Mouse (Mus musculus) heart, adult 2 months (tissue): ENCODE results near the gene Hes7. TPM values are rescaled to one million over a fixed set of nuclear protein-coding genes. Genes with fewer than 3 reads are reported as not detected.

Source experiments
- DNase-seq, 2 experiments: peaks; one replicate each; pipeline ENCODE4 v3.0.0; 2021
- H3K27ac ChIP-seq: fragments of 200-600 bp; 2 replicates; pipeline ENCODE4 v1.8.1; 2022
- H3K27me3 ChIP-seq: fragments of 200-500 bp; 2 replicates; pipeline ENCODE4 v1.6.1; 2012; ENCODE audit warnings: mild to moderate bottlenecking, low read length, inconsistent platforms, mixed read lengths; ENCODE audit not compliant: control insufficient read depth, insufficient read depth
- H3K36me3 ChIP-seq: fragments of 200-500 bp; 2 replicates; pipeline ENCODE4 v1.6.1; 2012; ENCODE audit warnings: low read length, inconsistent platforms; ENCODE audit not compliant: control insufficient read depth, insufficient read depth
- H3K4me1 ChIP-seq: fragments of 200-500 bp; 2 replicates; pipeline ENCODE4 v1.6.1; 2011; ENCODE audit warnings: low read length; ENCODE audit not compliant: control insufficient read depth, insufficient read depth
- H3K4me3 ChIP-seq: fragments of 200-600 bp; 2 replicates; pipeline ENCODE4 v1.8.1; 2022
- H3K79me2 ChIP-seq: fragments of 200-500 bp; replicated peaks from 2 replicates; pipeline ENCODE4 v1.6.1; 2012; ENCODE audit warnings: mild to moderate bottlenecking, inconsistent platforms, low read length, moderate library complexity, mixed read lengths; ENCODE audit not compliant: control insufficient read depth, insufficient read depth
- H3K9ac ChIP-seq: fragments of 200-500 bp; 2 replicates; pipeline ENCODE4 v1.6.1; 2012; ENCODE audit warnings: low read depth, mild to moderate bottlenecking, control low read depth, inconsistent platforms, low read length, mixed read lengths
- CTCF ChIP-seq: fragments of 200-600 bp; IDR thresholded peaks from 2 replicates; pipeline ENCODE4 v1.8.1; 2022; ENCODE audit warnings: antibody characterized with exemption, mild to moderate bottlenecking, moderate library complexity
- EP300 ChIP-seq: fragments of 200-500 bp; IDR thresholded peaks from 2 replicates; pipeline ENCODE4 v1.6.1; 2011; ENCODE audit warnings: low read depth, low read length, control low read depth; ENCODE audit not compliant: insufficient read depth
- POLR2A ChIP-seq: fragments of 200-500 bp; IDR thresholded peaks from 2 replicates; pipeline ENCODE4 v1.6.1; 2011; ENCODE audit warnings: mild to moderate bottlenecking, low read depth, low read length, control low read depth; ENCODE audit not compliant: insufficient read depth
- WGBS: fragments of 180-500 bp; shearing (Covaris S2); methylation state at CpG from one replicate; pipeline ENCODE4 v1.1.7; 2018; 5-methylcytosine and 5-hydroxymethylcytosine counted together
- intact Hi-C: fragments of 180-260 bp; cut with DNase I; formaldehyde crosslinking; loops from one replicate; pipeline ENCODE4 v1.15.1; 2025
- polyA plus RNA-seq: library from polyadenylated mRNA; depleted of rRNA; stranded (reverse); fragments of >200 nt; gene quantifications from 2 replicates; pipeline ENCODE4 v1.2.3, GENCODE M21; 2012
- total RNA-seq, 2 experiments: library from RNA; stranded (reverse); gene quantifications; 2 replicates each; pipeline ENCODE4 v1.2.3; 2021

Hes7 gene
- total and polyA plus RNA-seq, 3 experiments: 0.10 to 0.11 TPM; not detected in 1

- TF ChIP-seq EP300 (no peak), CTCF (no peak), POLR2A (no peak)
- peak in 1 of 2 experiments; percentile 35 for DNase-seq
- H3K79me2 ChIP-seq: no peaks in the 10 kb centered on the region
- no peaks in the 10 kb centered on the region; the same call in 1 of the 2 replicates for H3K36me3 ChIP-seq
- intact Hi-C loops: loop anchor here (10.0 kb wide), 1 partner anchor 296 kb away; no protein-coding TSS in a partner anchor
- no peak overlapping the region for H3K4me3 ChIP-seq
- no peak overlapping the region for H3K27ac ChIP-seq
- 80% methylated on average over 13 of the region's 13 CpGs for WGBS
- no peaks in the 10 kb centered on the region for H3K27me3 ChIP-seq
- no peak overlapping the region for H3K9ac ChIP-seq
- H3K4me1 ChIP-seq: no peaks in the 10 kb centered on the region; the same call in 1 of the 2 replicates
Observed at GRCm38 (mm10) chr11:69109032-69109900, 10.9 kb upstream of the Hes7 start.

- Histone ChIP-seq H3K4me1 (no peaks in the 10 kb centered on the region; the same call in 1 of the 2 replicates), H3K36me3 (no peaks in the 10 kb centered on the region; the same call in 1 of the 2 replicates), H3K27ac (peak overlapping the region; percentile 57), H3K4me3 (peak overlapping the region; percentile 51), H3K9ac (peak overlapping the region; percentile 59), H3K79me2 (no peaks in the 10 kb centered on the region), H3K27me3 (no peaks in the 10 kb centered on the region)
- intact Hi-C loops: loop anchor here (1.0 kb wide), 1 partner anchor 10 kb away; no protein-coding TSS in a partner anchor
- DNase-seq: peak; percentile 90 to 96
- peak; percentile 94 for TF ChIP-seq EP300
- TF ChIP-seq CTCF: no peak
- peak; percentile 68 for TF ChIP-seq POLR2A
- WGBS: 3% methylated on average over 30 of the region's 30 CpGs
Observed at GRCm38 (mm10) chr11:69110319-69111046, 9.7 kb upstream of the Hes7 start.

GRCm38 (mm10) chr11:69111051-69111810 lies 9.0 kb upstream of the Hes7 start:
- TF ChIP-seq CTCF (no peak), POLR2A (no peak), EP300 (no peak)
- H3K4me1 ChIP-seq: no peaks in the 10 kb centered on the region; the same call in 1 of the 2 replicates
- peak overlapping the region; percentile 51 for H3K4me3 ChIP-seq
- peak overlapping the region; percentile 36 for H3K27ac ChIP-seq
- 14% methylated on average over 21 of the region's 21 CpGs for WGBS
- no peaks in the 10 kb centered on the region for H3K79me2 ChIP-seq
- no peak for DNase-seq
- no peaks in the 10 kb centered on the region; the same call in 1 of the 2 replicates for H3K36me3 ChIP-seq
- intact Hi-C loops: no loop called here
- no peaks in the 10 kb centered on the region for H3K27me3 ChIP-seq
- H3K9ac ChIP-seq: peak overlapping the region; percentile 59

DNA sequence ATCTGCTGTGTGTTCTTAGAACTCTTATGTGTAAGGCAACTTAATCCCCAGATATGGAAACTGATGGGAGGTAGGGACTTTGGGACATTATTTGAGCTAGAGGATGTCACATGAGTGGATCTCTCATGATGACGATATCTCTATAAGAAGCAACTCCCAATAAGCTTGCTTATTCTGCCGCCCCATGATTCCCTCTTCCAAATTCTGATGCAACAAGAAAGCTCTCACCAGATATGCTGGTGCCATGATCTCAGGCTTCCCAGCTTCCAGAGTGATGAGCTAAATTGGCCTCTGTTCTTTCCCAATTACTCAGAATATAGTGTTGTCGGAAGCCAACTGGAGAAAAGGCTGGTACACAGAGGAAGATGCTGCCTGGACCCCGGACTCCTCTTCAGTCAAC lies 8.3 kb upstream of the Hes7 start:
- Histone ChIP-seq H3K79me2 (no peaks in the 10 kb centered on the region), H3K27me3 (no peaks in the 10 kb centered on the region), H3K27ac (no peak overlapping the region; the same call in 1 of the 2 replicates), H3K4me1 (no peaks in the 10 kb centered on the region; the same call in 1 of the 2 replicates), H3K4me3 (no peak overlapping the region), H3K36me3 (no peaks in the 10 kb centered on the region; the same call in 1 of the 2 replicates), H3K9ac (no peak overlapping the region)
- DNase-seq: no peak
- no peak for TF ChIP-seq EP300
- TF ChIP-seq POLR2A: no peak
- TF ChIP-seq CTCF: no peak
- 49% methylated on average over 4 of the region's 4 CpGs for WGBS
- intact Hi-C loops: no loop called here

DNA sequence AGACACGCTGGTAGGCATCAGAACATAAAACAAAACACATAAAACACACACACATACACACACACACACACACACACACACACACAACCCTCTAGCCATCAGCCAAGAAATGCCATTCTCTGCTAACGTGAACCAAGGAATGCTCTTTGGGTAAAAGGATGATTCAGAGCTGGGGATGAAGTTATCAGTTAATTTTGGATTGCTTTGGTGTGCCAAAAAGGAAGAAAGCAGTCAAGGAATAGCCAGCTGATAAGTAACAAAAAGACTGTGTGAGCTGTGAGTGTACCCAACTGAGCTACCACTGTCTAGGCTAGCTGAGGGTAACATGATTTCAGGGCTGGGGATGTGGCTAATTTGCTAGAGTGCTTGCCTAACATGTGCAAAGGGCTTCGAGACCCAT lies 6.2 kb upstream of the Hes7 start:
- WGBS: 74% methylated on average over 3 of the region's 3 CpGs
- intact Hi-C loops: no loop called here
- no peak for DNase-seq
- Histone ChIP-seq H3K4me1 (no peaks in the 10 kb centered on the region; the same call in 1 of the 2 replicates), H3K27me3 (no peaks in the 10 kb centered on the region), H3K36me3 (no peaks in the 10 kb centered on the region; the same call in 1 of the 2 replicates), H3K9ac (no peak overlapping the region), H3K4me3 (no peak overlapping the region), H3K27ac (no peak overlapping the region), H3K79me2 (no peaks in the 10 kb centered on the region)
- TF ChIP-seq CTCF: no peak
